Comparison of ENCODE assay signal across 17 mouse cellular contexts in genomic region chr2:105223606-105224005, GRCm38 (mm10). TPM values are rescaled to one million over a fixed set of nuclear protein-coding genes. Genes with fewer than 3 reads are reported as not detected.
A peak's percentile ranks its signal among the peaks of the same experiment; 100 is the strongest.
DNase-seq lines count a peak whose midpoint lies in the region; ATAC-seq and TF ChIP-seq lines count a peak whose summit lies in the region.
"Had no signal": no experiment of that assay in that cellular context is flagged by ENCODE, and none has a peak within 500 bp of the region (broad histone marks: within the 10 kb centered on the region; RNA-seq: fewer than 3 reads in every experiment).

No protein-coding gene starts in this region.

- no peak overlapping the region for H3K9ac ChIP-seq in heart, postnatal 0 days (replicated peaks; ENCODE audit: low read depth, low read length)
- no peak overlapping the region for H3K9ac ChIP-seq in intestine, embryonic 15.5 days
- H3K9ac ChIP-seq in kidney, postnatal 0 days (ENCODE audit: low read depth, low read length), result no peak overlapping the region
- no peak overlapping the region for H3K9ac ChIP-seq in hindbrain, embryonic 13.5 days
- H3K9ac ChIP-seq: neural tube, embryonic 12.5 days had no signal

- H3K4me1 ChIP-seq in heart, postnatal 0 days (ENCODE audit: control insufficient read depth, insufficient read depth), result peaks cover 27% of the 10 kb centered on the region
- H3K4me1 ChIP-seq in E14TG2a.4 (replicated peaks; ENCODE audit: low read depth, low read length), result peaks cover 19% of the 10 kb centered on the region
- peaks cover 12% of the 10 kb centered on the region; the same call in 1 of the 2 replicates for H3K4me1 ChIP-seq in intestine, embryonic 15.5 days (replicated peaks)
- H3K4me1 ChIP-seq in kidney, postnatal 0 days (replicated peaks; ENCODE audit: insufficient read depth, low read length), result peaks cover 4% of the 10 kb centered on the region; the same call in 1 of the 2 replicates
- H3K4me1 ChIP-seq in hindbrain, embryonic 13.5 days (replicated peaks), result peaks cover 8% of the 10 kb centered on the region

- DNase-seq in heart, postnatal 0 days (ENCODE audit: low spot score), result no peak
- DNase-seq in heart, postnatal 25 days (ENCODE audit: low spot score), result no peak
- no peak for DNase-seq in kidney, postnatal 0 days (ENCODE audit: low spot score)
- no peak for DNase-seq in layer of hippocampus, adult 18-20 months (ENCODE audit: low spot score in 2 of 2)
- DNase-seq: cerebellum, adult 18-20 months; right cerebral cortex, postnatal 14 days had no signal

- no peak for ATAC-seq in heart, postnatal 0 days (ENCODE audit: insufficient read depth, low read depth)
- ATAC-seq in intestine, embryonic 15.5 days, result no peak
- ATAC-seq in kidney, postnatal 0 days (replicated peaks; ENCODE audit: low FRiP score, low read depth), result peak; percentile 50
- ATAC-seq in hindbrain, embryonic 13.5 days (ENCODE audit: low FRiP score), result no peak
- ATAC-seq: CD4-positive, CD25-positive, alpha-beta regulatory T cell, adult 4 months had no signal

- WGBS in heart, postnatal 0 days, result 90% methylated on average over 11 of the region's 11 CpGs
- 86% methylated on average over 11 of the region's 11 CpGs for WGBS in intestine, embryonic 15.5 days
- 59% methylated on average over 11 of the region's 11 CpGs for WGBS in kidney, postnatal 0 days
- 91% methylated on average over 11 of the region's 11 CpGs for WGBS in hindbrain, embryonic 13.5 days

- no peak overlapping the region for H3K27ac ChIP-seq in heart, postnatal 0 days (ENCODE audit: low read depth)
- no peak overlapping the region for H3K27ac ChIP-seq in intestine, embryonic 15.5 days
- H3K27ac ChIP-seq in kidney, postnatal 0 days, result peak overlapping the region; percentile 65; the same call in 1 of the 2 replicates
- H3K27ac ChIP-seq in hindbrain, embryonic 13.5 days, result no peak overlapping the region
- H3K27ac ChIP-seq: embryonic facial prominence, embryonic 12.5 days; neural tube, embryonic 12.5 days had no signal

- intact Hi-C loops in heart, postnatal 25 days (cut with DNase I), result loop anchor here (10.0 kb wide), 1 partner anchor 119 kb away; no protein-coding TSS in a partner anchor

- no peak overlapping the region for H3K4me3 ChIP-seq in heart, postnatal 0 days (ENCODE audit: low read depth, low read length)
- 0 out of 2 replicates have a peak overlapping the region, but pooled peaks have one; percentile 76 for H3K4me3 ChIP-seq in E14TG2a.4 (replicated peaks; ENCODE audit: low read length)
- H3K4me3 ChIP-seq in intestine, embryonic 15.5 days (replicated peaks), result no peak overlapping the region
- no peak overlapping the region for H3K4me3 ChIP-seq in kidney, postnatal 0 days (replicated peaks; ENCODE audit: low read depth, low read length)
- no peak overlapping the region for H3K4me3 ChIP-seq in hindbrain, embryonic 13.5 days

- H3K27me3 ChIP-seq in heart, postnatal 0 days (ENCODE audit: control insufficient read depth, insufficient read depth, low read length), result 0 out of 2 replicates have a peak, but pooled peaks cover 2% of the 10 kb centered on the region
- H3K27me3 ChIP-seq in E14TG2a.4 (ENCODE audit: insufficient read depth, low read length), result peaks cover 46% of the 10 kb centered on the region
- H3K27me3 ChIP-seq in intestine, embryonic 15.5 days (replicated peaks), result no peaks in the 10 kb centered on the region
- H3K27me3 ChIP-seq in kidney, postnatal 0 days (ENCODE audit: insufficient read depth, low read length), result no peaks in the 10 kb centered on the region
- peaks cover 47% of the 10 kb centered on the region for H3K27me3 ChIP-seq in hindbrain, embryonic 13.5 days

- H3K36me3 ChIP-seq in heart, postnatal 0 days (replicated peaks; ENCODE audit: control insufficient read depth, insufficient read depth, low read length), result no peaks in the 10 kb centered on the region
- H3K36me3 ChIP-seq in E14TG2a.4 (ENCODE audit: insufficient read depth, low read length), result no peaks in the 10 kb centered on the region
- H3K36me3 ChIP-seq in intestine, embryonic 15.5 days, result no peaks in the 10 kb centered on the region
- no peaks in the 10 kb centered on the region for H3K36me3 ChIP-seq in kidney, postnatal 0 days (ENCODE audit: insufficient read depth, low read length)
- no peaks in the 10 kb centered on the region for H3K36me3 ChIP-seq in hindbrain, embryonic 13.5 days
- H3K36me3 ChIP-seq: embryonic facial prominence, embryonic 12.5 days; forebrain, embryonic 10.5 days; limb, embryonic 10.5 days; neural tube, embryonic 12.5 days had no signal

- H3K9me3 ChIP-seq in heart, postnatal 0 days (replicated peaks; ENCODE audit: control insufficient read depth, low read length), result no peaks in the 10 kb centered on the region
- H3K9me3 ChIP-seq in E14TG2a.4 (ENCODE audit: low read length), result no peaks in the 10 kb centered on the region
- H3K9me3 ChIP-seq in intestine, embryonic 15.5 days, result no peaks in the 10 kb centered on the region
- no peaks in the 10 kb centered on the region for H3K9me3 ChIP-seq in kidney, postnatal 0 days (replicated peaks; ENCODE audit: low read length)
- H3K9me3 ChIP-seq in hindbrain, embryonic 13.5 days, result no peaks in the 10 kb centered on the region
- H3K9me3 ChIP-seq: embryonic facial prominence, embryonic 12.5 days; forebrain, embryonic 10.5 days; limb, embryonic 10.5 days; neural tube, embryonic 12.5 days had no signal

- TF ChIP-seq EP300 in heart, postnatal 0 days (IDR thresholded peaks at IDR 0.05; ENCODE audit: low read depth), result no peak

- no peak for TF ChIP-seq CTCF in heart, postnatal 0 days (IDR thresholded peaks at IDR 0.05; ENCODE audit: low read depth)
- no peak for TF ChIP-seq CTCF in E14TG2a.4 (conservative IDR thresholded peaks at IDR 0.05; ENCODE audit: low read length)
- no peak for TF ChIP-seq CTCF in kidney, postnatal 0 days (IDR thresholded peaks at IDR 0.05; ENCODE audit: low read depth)

- peak overlapping the region; percentile 67; the same call in 1 of the 2 replicates for H3K4me2 ChIP-seq in heart, postnatal 0 days (ENCODE audit: low read depth, low read length)
- peak overlapping the region; percentile 75 for H3K4me2 ChIP-seq in intestine, embryonic 15.5 days (replicated peaks)
- H3K4me2 ChIP-seq in kidney, postnatal 0 days (ENCODE audit: low read length), result peak overlapping the region; percentile 68; the same call in 1 of the 2 replicates
- no peak overlapping the region for H3K4me2 ChIP-seq in hindbrain, embryonic 13.5 days

RNA-seq across cellular contexts. Expression of gene Them7, which starts 0.5 kb away (rescaled TPM):
- 2.1 TPM in 1 of 2 replicates, not detected in the other for total RNA-seq in heart, postnatal 0 days (2014; rRNA removed; ENCODE audit: low replicate concordance)
- 0.59 and 0.60 TPM in 2 replicates for polyA plus RNA-seq in heart, postnatal 0 days (2015; fragmentation: Nextera tagmentation; extraction: Ambion mirVana)
- 1 to 10 TPM; 1.8 to 2.0 TPM for total RNA-seq in heart, postnatal 25 days (2021)
- 1.0 and 1.7 TPM in 2 replicates for polyA plus RNA-seq in intestine, embryonic 15.5 days (2015; fragmentation: Nextera tagmentation; extraction: Ambion mirVana)
- 21.3 and 23.2 TPM in 2 replicates for polyA plus RNA-seq in kidney, postnatal 0 days (2015; fragmentation: Nextera tagmentation; extraction: Ambion mirVana)
- not detected for total RNA-seq in layer of hippocampus, adult 18-20 months (2021)
- polyA plus RNA-seq in hindbrain, embryonic 13.5 days (2015; fragmentation: Nextera tagmentation; extraction: Ambion mirVana), result 0.23 TPM in 1 of 2 replicates, not detected in the other
- total RNA-seq: gastrocnemius, postnatal 36 days; left cerebral cortex, adult 18-20 months had no signal
- polyA plus RNA-seq: CD4-positive, CD25-positive, alpha-beta regulatory T cell, adult 4 months; midbrain, embryonic 16.5 days had no signal
